ENCODE assay signal across 24 mouse cellular contexts in genomic region chr4:99926380-99926779, GRCm38 (mm10). TPM values are rescaled to one million over a fixed set of nuclear protein-coding genes. Genes with fewer than 3 reads are reported as not detected.
DNase-seq lines count a peak whose midpoint lies in the region; ATAC-seq lines count a peak whose summit lies in the region.
"Had no signal": no experiment of that assay in that cellular context is flagged by ENCODE, and none has a peak within 500 bp of the region (broad histone marks: within the 10 kb centered on the region; RNA-seq: fewer than 3 reads in every experiment).

No protein-coding gene starts in this region.

- peak overlapping the region; percentile 81 for H3K4me3 ChIP-seq in megakaryocyte, embryonic 14.5 days (replicated peaks)
- no peak overlapping the region for H3K4me3 ChIP-seq in liver, embryonic 15.5 days (replicated peaks)
- H3K4me3 ChIP-seq in forebrain, embryonic 14.5 days (ENCODE audit: low read depth, low read length): no peak overlapping the region
- H3K4me3 ChIP-seq: embryonic facial prominence, embryonic 13.5 days; forebrain, embryonic 13.5 days; heart, embryonic 13.5 days; hindbrain, embryonic 12.5 days; lung, embryonic 15.5 days; midbrain, embryonic 12.5 days had no signal

- H3K9me3 ChIP-seq in megakaryocyte, embryonic 14.5 days: peaks cover 4% of the 10 kb centered on the region
- no peaks in the 10 kb centered on the region for H3K9me3 ChIP-seq in liver, embryonic 15.5 days (replicated peaks)
- H3K9me3 ChIP-seq in forebrain, embryonic 14.5 days (replicated peaks; ENCODE audit: control insufficient read depth, low read length): no peaks in the 10 kb centered on the region
- H3K9me3 ChIP-seq: embryonic facial prominence, embryonic 13.5 days; forebrain, embryonic 13.5 days; heart, embryonic 13.5 days; hindbrain, embryonic 12.5 days; lung, embryonic 15.5 days; midbrain, embryonic 12.5 days had no signal

- 56% methylated on average over 4 of the region's 4 CpGs for WGBS in large intestine, adult 2 months
- 49% methylated on average over 4 of the region's 4 CpGs for WGBS in liver, embryonic 15.5 days (ENCODE audit: insufficient replicate concordance)
- WGBS in forebrain, embryonic 14.5 days: 92% methylated on average over 4 of the region's 4 CpGs

- peak; percentile 62 for DNase-seq in large intestine, adult 2 months (ENCODE audit: low read depth, low spot score)
- DNase-seq in cerebellum, adult 9-10 months: no peak
- DNase-seq in left cerebral cortex, postnatal 10 days (ENCODE audit: extremely low spot score in 1 of 2, low spot score in 2 of 2): no peak
- DNase-seq in forebrain, embryonic 14.5 days (ENCODE audit: low spot score): no peak
- DNase-seq: cerebellum, adult 2 months; cerebellum, postnatal 36 days; embryo, embryonic 11 days; gastrocnemius, postnatal 10 days; heart, postnatal 14 days; kidney, adult 18-20 months; kidney, postnatal 4 days; layer of hippocampus, adult 9-11 months; lung, postnatal 4 days; thymus, adult 2 months had no signal

- intact Hi-C loops in left cerebral cortex, postnatal 10 days (cut with DNase I): no loop called here

- no peak overlapping the region for H3K4me2 ChIP-seq in liver, embryonic 15.5 days
- H3K4me2 ChIP-seq in forebrain, embryonic 14.5 days (ENCODE audit: low read length): no peak overlapping the region
- H3K4me2 ChIP-seq: embryonic facial prominence, embryonic 13.5 days; forebrain, embryonic 13.5 days; heart, embryonic 13.5 days; hindbrain, embryonic 12.5 days; lung, embryonic 15.5 days; midbrain, embryonic 12.5 days had no signal

- peaks cover 12% of the 10 kb centered on the region for H3K36me3 ChIP-seq in megakaryocyte, embryonic 14.5 days (replicated peaks; ENCODE audit: low read length)
- no peaks in the 10 kb centered on the region for H3K36me3 ChIP-seq in liver, embryonic 15.5 days (replicated peaks)
- no peaks in the 10 kb centered on the region for H3K36me3 ChIP-seq in forebrain, embryonic 14.5 days (ENCODE audit: control insufficient read depth, insufficient read depth, low read length)
- H3K36me3 ChIP-seq: embryonic facial prominence, embryonic 13.5 days; heart, embryonic 13.5 days; hindbrain, embryonic 12.5 days; lung, embryonic 15.5 days; midbrain, embryonic 12.5 days had no signal

- no peak overlapping the region for H3K27ac ChIP-seq in liver, embryonic 15.5 days (replicated peaks)
- no peak overlapping the region for H3K27ac ChIP-seq in forebrain, embryonic 14.5 days (ENCODE audit: low read depth, low read length)
- H3K27ac ChIP-seq: embryonic facial prominence, embryonic 13.5 days; forebrain, embryonic 13.5 days; hindbrain, embryonic 12.5 days; lung, embryonic 15.5 days; midbrain, embryonic 12.5 days; stomach, postnatal 0 days had no signal

- H3K9ac ChIP-seq in liver, embryonic 15.5 days: no peak overlapping the region
- H3K9ac ChIP-seq in forebrain, embryonic 14.5 days (ENCODE audit: low read length): no peak overlapping the region
- H3K9ac ChIP-seq: embryonic facial prominence, embryonic 13.5 days; forebrain, embryonic 13.5 days; hindbrain, embryonic 12.5 days; lung, embryonic 15.5 days; midbrain, embryonic 12.5 days had no signal

- ATAC-seq in megakaryocyte, adult 5-6 weeks (ENCODE audit: poor library complexity, severe bottlenecking): no peak
- peak; percentile 18 for ATAC-seq in liver, embryonic 15.5 days (ENCODE audit: insufficient read depth)
- no peak for ATAC-seq in forebrain, embryonic 14.5 days
- ATAC-seq: forebrain, embryonic 13.5 days had no signal

- H3K27me3 ChIP-seq in megakaryocyte, embryonic 14.5 days (replicated peaks): no peaks in the 10 kb centered on the region
- H3K27me3 ChIP-seq in liver, embryonic 15.5 days: no peaks in the 10 kb centered on the region
- H3K27me3 ChIP-seq in forebrain, embryonic 14.5 days (replicated peaks; ENCODE audit: control insufficient read depth, insufficient read depth, low read length): no peaks in the 10 kb centered on the region
- H3K27me3 ChIP-seq: embryonic facial prominence, embryonic 13.5 days; forebrain, embryonic 13.5 days; heart, embryonic 13.5 days; hindbrain, embryonic 12.5 days; lung, embryonic 15.5 days had no signal

- H3K4me1 ChIP-seq in megakaryocyte, embryonic 14.5 days: peaks cover 51% of the 10 kb centered on the region
- H3K4me1 ChIP-seq in liver, embryonic 15.5 days (replicated peaks): peaks cover 30% of the 10 kb centered on the region; the same call in 1 of the 2 replicates
- peaks cover 9% of the 10 kb centered on the region for H3K4me1 ChIP-seq in forebrain, embryonic 14.5 days (ENCODE audit: control insufficient read depth, insufficient read depth, low read length)

RNA-seq across cellular contexts. Expression of gene Pgm1, which starts 2.8 kb away (rescaled TPM):
- 20.2 and 35.7 TPM in 2 replicates for polyA plus RNA-seq in megakaryocyte, embryonic 14.5 days (2012; ENCODE audit: insufficient read depth, low replicate concordance)
- total RNA-seq in megakaryocyte, adult 5-6 weeks (2015): 7.4 and 7.6 TPM in 2 replicates
- total RNA-seq in megakaryocyte, adult 5-6 weeks (2017): 11.6 and 12.8 TPM in 2 replicates
- 20.5 and 31.8 TPM in 2 replicates for polyA plus RNA-seq in large intestine, adult 2 months (2012; rRNA removed)
- polyA plus RNA-seq in liver, embryonic 15.5 days (2015; fragmentation: Nextera tagmentation; extraction: Ambion mirVana): 104 and 146 TPM in 2 replicates
- total RNA-seq in left cerebral cortex, postnatal 10 days (2021): 10 to 100 TPM; 39.6 to 43.4 TPM
- 46.2 and 47.3 TPM in 2 replicates for polyA plus RNA-seq in forebrain, embryonic 14.5 days (2014; fragmentation: Nextera tagmentation; extraction: Ambion mirVana)

RNA-seq across cellular contexts. Expression of gene Itgb3bp, which starts 3.2 kb away (rescaled TPM):
- 1.1 TPM in 1 of 2 replicates, not detected in the other for polyA plus RNA-seq in megakaryocyte, embryonic 14.5 days (2012; ENCODE audit: insufficient read depth, low replicate concordance)
- 11.8 and 12.0 TPM in 2 replicates for total RNA-seq in megakaryocyte, adult 5-6 weeks (2015)
- total RNA-seq in megakaryocyte, adult 5-6 weeks (2017): 6.7 and 7.7 TPM in 2 replicates
- polyA plus RNA-seq in large intestine, adult 2 months (2012; rRNA removed): 0.57 and 0.82 TPM in 2 replicates
- polyA plus RNA-seq in liver, embryonic 15.5 days (2015; fragmentation: Nextera tagmentation; extraction: Ambion mirVana): 13.1 and 13.7 TPM in 2 replicates
- total RNA-seq in left cerebral cortex, postnatal 10 days (2021): 1 to 10 TPM; 2.0 to 3.1 TPM
- 24.3 and 27.2 TPM in 2 replicates for polyA plus RNA-seq in forebrain, embryonic 14.5 days (2014; fragmentation: Nextera tagmentation; extraction: Ambion mirVana)
